Mouse (Mus musculus) stomach, postnatal 0 days (tissue): ENCODE data around the gene Lrrc45.

ENCODE experiments used
- CTCF ChIP-seq: IDR thresholded peaks from 2 replicates; pipeline ENCODE4 v1.5.1; 2016; ENCODE audit warnings: antibody characterized with exemption, low read depth, mild to moderate bottlenecking, moderate library complexity
- EP300 ChIP-seq: optimal IDR thresholded peaks from 2 replicates; pipeline ENCODE3; 2016; ENCODE audit warnings: antibody characterized with exemption

DNA sequence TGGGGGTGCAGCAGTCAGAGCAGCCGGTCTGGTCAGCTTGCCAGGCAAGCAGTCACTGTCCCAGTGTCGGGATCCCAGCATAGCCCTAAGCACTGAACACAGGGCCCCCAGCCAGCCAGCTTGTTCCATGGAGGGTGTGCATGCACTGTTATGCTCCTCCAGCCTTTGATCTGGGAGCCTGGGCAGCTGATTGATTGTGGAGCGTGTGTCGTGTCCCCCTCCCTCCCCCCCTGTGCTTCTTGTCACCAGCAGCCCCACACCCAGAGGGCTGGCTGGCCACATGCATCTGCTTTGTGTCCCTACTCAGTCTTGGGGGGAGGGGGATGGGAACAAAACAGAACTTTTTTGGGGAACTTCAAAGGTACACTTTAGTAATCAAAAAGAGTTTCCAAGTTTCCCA lies 18.5 kb upstream of the Lrrc45 start:
- TF ChIP-seq CTCF (no peak), EP300 (no peak)
